Mouse (Mus musculus): ENCODE measurements around the gene Gm20388.
"Not testable (repeated sequence)": the region's sequence is repeated elsewhere in the genome, so short reads cannot be mapped to it uniquely, and the experiment has no call there.

The Gm20388 gene

GRCm38 (mm10) chr8:123799885-123800284 lies 3889.2 kb downstream of the Gm20388 start:
- no peak for DNase-seq (ENCODE audit: low read depth in 2 of 2, low spot score in 2 of 2)

- no peak for DNase-seq (ENCODE audit: low read depth in 2 of 2, low spot score in 2 of 2)
Measured at GRCm38 (mm10) chr8:123800867-123801266, 3890.2 kb downstream of the Gm20388 start.

GRCm38 (mm10) chr8:123801538-123801937 lies 3890.9 kb downstream of the Gm20388 start:
- DNase-seq (ENCODE audit: low read depth in 2 of 2, low spot score in 2 of 2) = no peak

GRCm38 (mm10) chr8:123803639-123804038 lies 3893.0 kb downstream of the Gm20388 start:
- DNase-seq (ENCODE audit: low read depth in 2 of 2, low spot score in 2 of 2) = no peak

- no peak for DNase-seq (ENCODE audit: low read depth in 2 of 2, low spot score in 2 of 2)
Measured at GRCm38 (mm10) chr8:123804586-123804985, 3893.9 kb downstream of the Gm20388 start.

- DNase-seq (ENCODE audit: low read depth in 2 of 2, low spot score in 2 of 2) = no peak
Measured at GRCm38 (mm10) chr8:123805209-123805717, 3894.6 kb downstream of the Gm20388 start.

GRCm38 (mm10) chr8:123805718-123806373 lies 3895.2 kb downstream of the Gm20388 start, which contains the start of gene Rab4a:
Gene Rab4a, plus strand, starts transcription at chr8:123805985.
- DNase-seq (ENCODE audit: low read depth in 2 of 2, low spot score in 2 of 2) = peak in 1 of 2 experiments; percentile 18

GRCm38 (mm10) chr8:123806374-123806935 lies 3895.8 kb downstream of the Gm20388 start:
- no peak for DNase-seq (ENCODE audit: low read depth in 2 of 2, low spot score in 2 of 2)

GRCm38 (mm10) chr8:123807024-123807431 lies 3896.4 kb downstream of the Gm20388 start:
- no peak for DNase-seq (ENCODE audit: low read depth in 2 of 2, low spot score in 2 of 2)

- DNase-seq (ENCODE audit: low read depth in 2 of 2, low spot score in 2 of 2) = no peak
Measured at GRCm38 (mm10) chr8:123807852-123808573, 3897.4 kb downstream of the Gm20388 start.

GRCm38 (mm10) chr8:123808671-123809070 lies 3898.0 kb downstream of the Gm20388 start:
- DNase-seq (ENCODE audit: low read depth in 2 of 2, low spot score in 2 of 2) = no peak

- not testable (repeated sequence) for DNase-seq (ENCODE audit: low read depth in 2 of 2, low spot score in 2 of 2)
Measured at GRCm38 (mm10) chr8:123809342-123809741, 3898.7 kb downstream of the Gm20388 start.

- DNase-seq (ENCODE audit: low read depth in 2 of 2, low spot score in 2 of 2) = no peak
Measured at GRCm38 (mm10) chr8:123812227-123812626, 3901.6 kb downstream of the Gm20388 start.

- no peak for DNase-seq (ENCODE audit: low read depth in 2 of 2, low spot score in 2 of 2)
Measured at GRCm38 (mm10) chr8:123813173-123813891, 3902.7 kb downstream of the Gm20388 start.

- DNase-seq (ENCODE audit: low read depth in 2 of 2, low spot score in 2 of 2) = no peak
Measured at GRCm38 (mm10) chr8:123813892-123814266, 3903.2 kb downstream of the Gm20388 start.

GRCm38 (mm10) chr8:123815325-123815724 lies 3904.7 kb downstream of the Gm20388 start:
- DNase-seq (ENCODE audit: low read depth in 2 of 2, low spot score in 2 of 2) = no peak

GRCm38 (mm10) chr8:123816939-123817338 lies 3906.3 kb downstream of the Gm20388 start:
- no peak for DNase-seq (ENCODE audit: low read depth in 2 of 2, low spot score in 2 of 2)

GRCm38 (mm10) chr8:123817747-123818146 lies 3907.1 kb downstream of the Gm20388 start:
- DNase-seq (ENCODE audit: low read depth in 2 of 2, low spot score in 2 of 2) = no peak

GRCm38 (mm10) chr8:123819683-123820610 lies 3909.3 kb downstream of the Gm20388 start:
- no peak for DNase-seq (ENCODE audit: low read depth in 2 of 2, low spot score in 2 of 2)

- DNase-seq (ENCODE audit: low read depth in 2 of 2, low spot score in 2 of 2) = no peak
Measured at GRCm38 (mm10) chr8:123820780-123821179, 3910.1 kb downstream of the Gm20388 start.
